Mouse (Mus musculus): ENCODE measurements around the gene Gpr50. TPM values are rescaled to one million over a fixed set of nuclear protein-coding genes. Genes with fewer than 3 reads are reported as not detected.

Gpr50 gene
- 23.0 and 23.7 TPM in 2 replicates for polyA plus RNA-seq (2016; fragmentation: Nextera tagmentation; extraction: Ambion mirVana)

DNA sequence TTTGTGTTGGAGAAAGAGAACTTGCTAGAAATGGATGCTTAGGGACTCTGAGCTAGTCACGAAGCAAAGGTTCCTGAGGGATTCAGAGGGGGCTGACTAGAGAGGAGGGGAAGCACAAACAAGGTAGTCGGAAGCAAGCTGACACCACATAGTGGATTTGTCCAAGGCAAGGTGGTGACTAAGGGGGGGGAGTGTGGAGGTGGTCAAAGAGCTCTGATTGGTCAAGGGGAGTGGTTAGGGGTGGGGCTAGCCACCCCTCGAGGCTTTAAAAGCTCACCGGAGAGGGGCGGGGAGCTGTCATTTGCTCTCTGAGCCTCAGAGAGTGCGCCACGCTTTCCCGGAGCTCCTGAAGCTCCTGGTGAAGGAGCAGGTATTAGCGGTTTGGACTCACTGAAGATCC lies at the start of gene Gpr50:
TSS of gene Gpr50 (plus strand) at position 294 of the 400 bp plus-strand sequence.
- peaks cover 100% of the 10 kb centered on the region for H3K27me3 ChIP-seq (replicated peaks; ENCODE audit: low read depth, poor library complexity, severe bottlenecking)

DNA sequence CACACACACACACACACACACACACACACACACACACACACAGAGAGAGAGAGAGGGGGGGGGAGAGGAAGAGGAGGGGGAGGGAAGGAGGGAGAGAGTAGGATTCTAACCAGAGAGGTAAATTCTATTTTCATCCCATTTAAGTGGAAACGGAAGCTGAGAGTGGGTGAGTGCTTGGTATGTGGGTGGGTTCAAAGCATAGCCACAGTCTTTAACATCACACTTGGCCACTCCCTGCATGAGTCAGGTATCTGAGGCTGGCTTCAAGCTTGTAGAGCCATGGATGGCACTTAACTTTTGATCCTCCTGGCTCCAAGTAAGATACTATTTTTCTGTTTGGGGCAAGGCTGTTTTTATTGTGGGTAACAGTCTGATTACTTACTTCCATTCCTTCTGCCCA lies 41.2 kb upstream of the Gpr50 start:
- 77% methylated on average over 1 of the region's 1 CpGs for WGBS
- Histone ChIP-seq H3K4me3 (no peak overlapping the region), H3K36me3 (replicated peaks) (no peaks in the 10 kb centered on the region), H3K27ac (replicated peaks) (no peak overlapping the region), H3K27me3 (replicated peaks; ENCODE audit: low read depth, poor library complexity, severe bottlenecking) (no peaks in the 10 kb centered on the region), H3K9me3 (no peaks in the 10 kb centered on the region), H3K4me1 (no peaks in the 10 kb centered on the region)
- no peak for DNase-seq (ENCODE audit: low spot score)

More for the DNA sequence above, at the start of gene Gpr50:
- 15% methylated on average over 9 of the region's 9 CpGs for WGBS
- Histone ChIP-seq H3K4me3 (peak within 1 kb of the TSS; percentile 60), H3K9me3 (peaks cover 10% of the 10 kb centered on the region; the same call in 1 of the 2 replicates), H3K4me1 (no peaks in the 10 kb centered on the region), H3K36me3 (replicated peaks) (no peaks in the 10 kb centered on the region), H3K27ac (replicated peaks) (peak within 1 kb of the TSS; percentile 14; the same call in 1 of the 2 replicates)
- peak; percentile 70 for DNase-seq (ENCODE audit: low spot score)

DNA sequence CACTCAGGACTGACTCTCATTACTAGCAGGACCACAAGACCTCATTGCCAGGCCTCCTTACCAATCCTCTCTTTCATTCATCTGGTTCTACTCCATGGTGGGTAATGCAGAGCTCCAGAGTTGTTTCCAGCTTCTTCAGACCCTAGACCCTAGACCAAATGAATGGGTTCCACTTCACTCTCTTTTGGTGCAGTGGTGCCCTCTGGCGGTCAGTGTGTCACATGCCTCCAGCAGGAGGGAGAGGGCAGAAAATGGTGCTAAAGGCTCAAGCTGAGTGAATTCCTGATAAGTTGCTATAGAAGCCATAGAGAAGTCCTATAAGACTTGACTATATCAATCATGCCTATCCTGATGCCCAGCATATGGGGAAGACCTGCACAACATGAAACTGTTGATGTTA lies 39.6 kb upstream of the Gpr50 start:
- no peaks in the 10 kb centered on the region for H3K36me3 ChIP-seq (replicated peaks)
- 9% methylated on average over 1 of the region's 1 CpGs for WGBS
- no peak overlapping the region for H3K4me3 ChIP-seq
- H3K4me1 ChIP-seq, result no peaks in the 10 kb centered on the region
- DNase-seq (ENCODE audit: low spot score), result peak; percentile 49
- no peaks in the 10 kb centered on the region for H3K9me3 ChIP-seq
- H3K27ac ChIP-seq (replicated peaks), result no peak overlapping the region
- H3K27me3 ChIP-seq (replicated peaks; ENCODE audit: low read depth, poor library complexity, severe bottlenecking), result no peaks in the 10 kb centered on the region

DNA sequence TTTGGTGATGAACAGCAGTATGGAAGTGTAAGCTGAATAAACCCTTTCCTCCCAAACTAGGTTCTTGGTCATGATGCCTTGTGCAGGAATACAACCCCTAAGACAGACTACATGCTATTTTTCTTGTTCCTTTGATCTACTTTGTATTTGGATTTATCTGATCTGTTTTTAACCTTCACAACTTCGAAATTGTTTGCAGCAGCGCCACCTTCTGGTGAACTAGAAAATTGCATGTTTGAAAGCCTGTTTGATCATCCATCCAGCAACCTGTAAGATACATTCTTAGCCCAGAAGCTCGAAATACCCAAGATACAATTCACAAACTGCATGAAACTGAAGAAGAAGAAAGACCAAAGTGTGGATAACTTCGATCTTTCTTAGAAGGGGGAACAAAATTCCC lies 35.2 kb upstream of the Gpr50 start:
- no peaks in the 10 kb centered on the region for H3K9me3 ChIP-seq
- H3K27me3 ChIP-seq (replicated peaks; ENCODE audit: low read depth, poor library complexity, severe bottlenecking), result no peaks in the 10 kb centered on the region
- no peak overlapping the region for H3K4me3 ChIP-seq
- peak; percentile 38 for DNase-seq (ENCODE audit: low spot score)
- H3K27ac ChIP-seq (replicated peaks), result no peak overlapping the region
- no peaks in the 10 kb centered on the region for H3K36me3 ChIP-seq (replicated peaks)
- 18% methylated on average over 4 of the region's 4 CpGs for WGBS
- no peaks in the 10 kb centered on the region for H3K4me1 ChIP-seq

DNA sequence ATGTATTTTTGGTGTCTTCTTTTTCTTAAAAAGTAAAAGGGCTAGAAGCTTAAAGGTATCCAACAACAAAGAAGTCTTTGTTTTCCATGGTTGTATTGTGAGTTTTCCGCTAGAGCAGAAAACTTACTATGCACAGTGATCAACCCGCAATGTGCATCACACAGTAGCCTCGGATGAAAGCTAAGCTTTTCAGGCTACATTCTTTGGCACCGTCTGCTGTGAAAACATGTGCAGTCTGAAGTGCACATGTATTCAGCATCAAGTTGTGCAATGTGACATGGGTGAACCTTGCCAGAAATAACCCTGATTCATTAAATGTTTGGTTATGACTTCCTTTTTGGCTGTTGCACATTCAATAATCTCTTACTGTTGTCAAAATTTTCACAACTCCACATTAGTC lies 32.8 kb upstream of the Gpr50 start:
- no peak for DNase-seq (ENCODE audit: low spot score)
- no peaks in the 10 kb centered on the region for H3K36me3 ChIP-seq (replicated peaks)
- H3K9me3 ChIP-seq, result no peaks in the 10 kb centered on the region
- H3K4me1 ChIP-seq, result no peaks in the 10 kb centered on the region
- H3K27ac ChIP-seq (replicated peaks), result no peak overlapping the region
- WGBS, result 74% methylated on average over 4 of the region's 4 CpGs
- no peaks in the 10 kb centered on the region for H3K27me3 ChIP-seq (replicated peaks; ENCODE audit: low read depth, poor library complexity, severe bottlenecking)
- H3K4me3 ChIP-seq, result no peak overlapping the region

DNA sequence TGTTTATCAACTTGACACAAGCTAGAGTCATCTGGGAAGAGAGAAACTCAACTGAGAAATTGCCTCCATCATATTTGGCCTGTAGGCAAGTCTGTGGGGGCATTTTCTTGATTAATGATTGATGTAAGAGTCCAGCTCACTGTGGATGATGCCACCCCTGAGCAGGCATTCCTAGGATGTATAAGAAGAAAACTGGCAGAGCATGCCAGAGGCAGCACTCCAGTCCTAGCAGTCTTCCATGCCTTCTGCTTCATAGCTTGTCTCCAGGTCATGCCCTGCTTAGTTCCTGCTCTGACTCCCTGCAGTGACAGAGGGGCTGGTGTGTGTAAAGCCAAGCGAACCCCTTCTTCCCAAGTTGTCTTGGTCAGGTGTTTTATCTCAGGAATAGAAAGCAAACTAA lies 32.3 kb upstream of the Gpr50 start:
- Histone ChIP-seq H3K36me3 (replicated peaks) (no peaks in the 10 kb centered on the region), H3K27ac (replicated peaks) (no peak overlapping the region), H3K4me3 (no peak overlapping the region), H3K4me1 (no peaks in the 10 kb centered on the region), H3K9me3 (no peaks in the 10 kb centered on the region), H3K27me3 (replicated peaks; ENCODE audit: low read depth, poor library complexity, severe bottlenecking) (no peaks in the 10 kb centered on the region)
- 59% methylated on average over 1 of the region's 1 CpGs for WGBS
- DNase-seq (ENCODE audit: low spot score), result no peak

DNA sequence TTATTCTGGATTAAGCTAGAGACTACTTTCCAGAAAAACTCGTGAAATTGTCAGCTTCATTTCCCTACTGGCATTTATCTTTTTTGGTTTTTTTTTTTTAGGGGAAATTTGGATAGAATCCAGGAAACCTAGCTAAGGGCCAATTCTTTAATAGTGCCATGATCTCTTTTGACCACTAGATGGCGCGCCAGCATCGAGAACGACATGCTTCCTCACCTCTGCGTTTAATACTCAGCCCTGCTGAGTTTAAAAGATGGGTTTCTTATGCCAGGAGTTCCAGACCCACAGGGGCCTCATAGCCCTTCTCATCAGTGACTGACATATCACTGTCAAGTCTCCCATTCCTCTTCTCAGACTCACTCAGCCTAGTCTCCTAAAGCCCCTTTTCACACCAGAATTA lies 15.5 kb upstream of the Gpr50 start:
- under 1% methylated on average over 6 of the region's 6 CpGs for WGBS
- DNase-seq (ENCODE audit: low spot score), result peak; percentile 42
- no peaks in the 10 kb centered on the region for H3K36me3 ChIP-seq (replicated peaks)
- peaks cover 30% of the 10 kb centered on the region; the same call in 1 of the 2 replicates for H3K27me3 ChIP-seq (replicated peaks; ENCODE audit: low read depth, poor library complexity, severe bottlenecking)
- H3K4me1 ChIP-seq, result no peaks in the 10 kb centered on the region
- no peaks in the 10 kb centered on the region for H3K9me3 ChIP-seq
- no peak overlapping the region for H3K27ac ChIP-seq (replicated peaks)
- H3K4me3 ChIP-seq, result no peak overlapping the region

DNA sequence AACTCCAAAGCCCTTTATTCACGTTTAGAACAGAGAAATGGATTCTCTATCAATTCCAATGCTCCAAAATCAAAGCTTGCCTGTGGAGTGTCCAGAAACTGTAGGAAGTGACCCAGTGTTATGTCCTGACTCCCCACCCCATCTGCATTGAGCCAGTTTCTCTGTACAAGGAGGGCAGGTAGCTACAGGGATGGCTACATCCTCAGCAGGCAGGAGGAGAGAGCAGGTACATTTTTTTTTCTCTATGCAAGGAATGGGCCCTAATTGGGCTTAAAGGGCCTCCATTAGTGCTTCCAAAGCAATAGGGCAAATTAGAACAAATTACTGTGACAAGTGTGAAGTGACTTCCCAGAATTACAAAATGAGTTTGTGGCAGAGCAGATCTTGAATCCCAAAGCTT lies 15.0 kb upstream of the Gpr50 start:
- 9% methylated on average over 1 of the region's 1 CpGs for WGBS

DNA sequence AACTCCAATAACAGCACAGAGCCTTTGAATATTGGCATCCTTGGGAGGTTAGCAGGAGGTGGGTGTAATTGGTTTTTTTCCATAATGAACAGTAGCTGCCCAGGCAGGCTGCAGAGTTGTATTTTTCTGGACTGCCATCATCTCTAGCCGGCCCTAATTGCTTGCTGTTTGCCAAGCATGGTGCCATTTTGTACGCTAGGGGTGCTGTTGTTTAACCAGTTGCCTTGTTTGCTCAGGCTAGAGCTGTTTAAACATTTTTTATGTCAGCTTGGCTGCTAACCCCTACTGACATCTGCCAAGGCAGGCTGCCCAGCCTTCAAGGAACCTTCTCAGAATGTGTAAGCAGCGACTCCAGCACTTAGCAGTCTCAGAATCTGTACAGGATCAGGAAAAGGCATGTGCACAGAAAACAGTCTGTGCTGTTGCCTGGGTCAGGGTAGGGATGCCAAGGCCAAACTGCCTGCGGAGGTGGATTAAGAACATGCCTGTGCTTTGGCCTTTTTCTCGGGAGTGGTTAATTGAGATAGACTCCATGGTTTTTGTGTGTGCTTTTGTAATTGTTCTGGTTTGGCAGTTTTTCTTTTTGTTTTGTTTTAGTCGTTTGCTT lies 14.5 kb upstream of the Gpr50 start:
- DNase-seq (ENCODE audit: low spot score), result peak; percentile 52
- no peaks in the 10 kb centered on the region for H3K4me1 ChIP-seq
- no peaks in the 10 kb centered on the region for H3K9me3 ChIP-seq
- peaks cover 30% of the 10 kb centered on the region; the same call in 1 of the 2 replicates for H3K27me3 ChIP-seq (replicated peaks; ENCODE audit: low read depth, poor library complexity, severe bottlenecking)
- 44% methylated on average over 6 of the region's 6 CpGs for WGBS
- no peaks in the 10 kb centered on the region for H3K36me3 ChIP-seq (replicated peaks)
- no peak overlapping the region for H3K4me3 ChIP-seq
- H3K27ac ChIP-seq (replicated peaks), result no peak overlapping the region

More for the DNA sequence above, 15.0 kb upstream of the Gpr50 start:
- Histone ChIP-seq H3K4me1 (no peaks in the 10 kb centered on the region), H3K9me3 (no peaks in the 10 kb centered on the region), H3K27ac (replicated peaks) (no peak overlapping the region), H3K27me3 (replicated peaks; ENCODE audit: low read depth, poor library complexity, severe bottlenecking) (peaks cover 30% of the 10 kb centered on the region; the same call in 1 of the 2 replicates), H3K36me3 (replicated peaks) (no peaks in the 10 kb centered on the region), H3K4me3 (no peak overlapping the region)
- DNase-seq (ENCODE audit: low spot score), result no peak

DNA sequence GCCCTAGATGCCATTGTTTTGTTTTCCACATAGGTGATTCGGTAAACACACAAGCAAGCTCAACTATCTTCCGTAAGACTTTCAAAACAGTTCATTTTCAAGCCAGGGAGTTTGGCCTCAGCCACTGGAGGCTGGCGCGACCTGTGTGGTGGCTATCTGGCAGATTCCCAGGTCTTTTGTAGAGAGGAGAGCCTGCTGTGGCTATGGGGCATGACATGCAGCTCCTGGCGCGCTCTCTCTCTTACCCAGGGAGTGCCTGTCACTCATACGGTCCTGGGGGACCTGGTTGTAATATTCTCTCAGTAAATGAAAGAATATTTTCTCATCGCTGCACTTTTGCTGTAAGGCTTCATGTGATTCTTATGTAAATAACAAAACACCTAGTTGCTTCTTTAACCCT lies 13.5 kb upstream of the Gpr50 start:
- no peaks in the 10 kb centered on the region for H3K36me3 ChIP-seq (replicated peaks)
- H3K27me3 ChIP-seq (replicated peaks; ENCODE audit: low read depth, poor library complexity, severe bottlenecking), result peaks cover 23% of the 10 kb centered on the region; the same call in 1 of the 2 replicates
- H3K4me3 ChIP-seq, result no peak overlapping the region
- no peaks in the 10 kb centered on the region for H3K9me3 ChIP-seq
- DNase-seq (ENCODE audit: low spot score), result no peak
- H3K4me1 ChIP-seq, result no peaks in the 10 kb centered on the region
- WGBS, result 36% methylated on average over 8 of the region's 8 CpGs
- H3K27ac ChIP-seq (replicated peaks), result no peak overlapping the region

DNA sequence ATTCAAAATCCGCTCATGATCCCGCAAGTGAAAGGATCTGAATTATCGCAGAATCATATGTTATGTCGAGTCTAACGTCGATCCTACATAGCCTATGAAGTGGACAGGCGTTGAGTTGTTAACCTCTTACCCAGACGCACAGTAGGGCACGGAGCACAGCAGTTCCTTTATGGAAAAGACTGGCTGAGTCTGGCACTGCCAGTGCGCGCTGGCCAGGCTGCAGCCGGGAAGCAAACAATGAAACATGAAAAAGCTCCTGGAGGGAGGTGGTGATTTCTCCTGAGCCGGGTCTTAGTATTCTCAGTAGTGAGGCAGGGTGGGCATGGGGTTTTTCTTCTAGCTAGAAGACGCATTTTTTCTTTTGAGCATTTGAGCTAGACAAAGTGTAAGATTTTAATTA lies 1.7 kb upstream of the Gpr50 start:
- H3K36me3 ChIP-seq (replicated peaks), result no peaks in the 10 kb centered on the region
- H3K4me1 ChIP-seq, result no peaks in the 10 kb centered on the region
- H3K27ac ChIP-seq (replicated peaks), result no peak overlapping the region
- DNase-seq (ENCODE audit: low spot score), result no peak
- H3K27me3 ChIP-seq (replicated peaks; ENCODE audit: low read depth, poor library complexity, severe bottlenecking), result peaks cover 98% of the 10 kb centered on the region
- H3K9me3 ChIP-seq, result peaks cover 10% of the 10 kb centered on the region; the same call in 1 of the 2 replicates
- 21% methylated on average over 14 of the region's 14 CpGs for WGBS
- peak overlapping the region; percentile 28; the same call in 1 of the 2 replicates for H3K4me3 ChIP-seq

DNA sequence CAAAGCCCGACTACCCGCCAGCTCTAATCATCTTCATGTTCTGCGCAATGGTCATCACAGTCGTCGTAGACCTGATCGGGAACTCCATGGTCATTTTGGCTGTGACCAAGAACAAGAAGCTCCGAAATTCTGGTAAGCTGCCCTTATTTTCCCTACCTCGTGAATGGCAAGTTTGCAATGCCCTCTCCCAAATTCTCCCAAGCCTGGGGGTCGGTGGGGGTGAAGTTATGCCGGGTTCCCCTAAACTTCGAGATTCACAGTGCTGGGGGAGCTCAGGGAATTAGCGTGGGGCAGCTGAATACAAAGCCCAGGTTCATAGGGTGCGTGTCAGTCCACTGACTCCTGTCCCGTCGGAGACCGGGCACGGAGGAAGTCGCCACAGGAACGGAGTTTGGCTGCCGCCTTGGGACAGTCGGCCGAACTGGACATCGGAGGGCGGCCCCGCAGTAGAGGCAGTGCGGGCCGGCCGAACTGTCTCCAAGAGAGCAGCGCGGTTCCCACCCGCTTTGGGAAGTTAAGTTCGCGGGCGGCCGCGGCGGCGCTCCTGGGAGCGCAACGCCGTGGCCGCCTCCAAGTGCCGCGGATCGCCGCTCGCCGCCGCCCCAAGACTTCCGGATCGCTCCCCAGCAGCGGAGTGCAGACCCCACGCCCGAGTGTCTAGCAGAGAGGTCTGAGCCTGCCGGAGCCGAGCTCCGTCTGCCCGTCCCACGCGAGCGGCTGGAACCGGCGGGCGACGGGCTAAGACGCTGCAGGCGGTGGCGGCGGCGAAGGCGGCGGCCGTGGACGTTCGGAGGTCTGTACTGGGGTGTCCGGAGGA lies 612 bp downstream of the Gpr50 start:
- whole genome bisulfite sequencing, result 20% methylated on average over 76 of the region's 76 CpGs
- H3K27me3 ChIP-seq (replicated peaks; ENCODE audit: low read depth, poor library complexity, severe bottlenecking), result peaks cover 100% of the 10 kb centered on the region
- DNase-seq (ENCODE audit: low spot score), result peak; percentile 49

DNA sequence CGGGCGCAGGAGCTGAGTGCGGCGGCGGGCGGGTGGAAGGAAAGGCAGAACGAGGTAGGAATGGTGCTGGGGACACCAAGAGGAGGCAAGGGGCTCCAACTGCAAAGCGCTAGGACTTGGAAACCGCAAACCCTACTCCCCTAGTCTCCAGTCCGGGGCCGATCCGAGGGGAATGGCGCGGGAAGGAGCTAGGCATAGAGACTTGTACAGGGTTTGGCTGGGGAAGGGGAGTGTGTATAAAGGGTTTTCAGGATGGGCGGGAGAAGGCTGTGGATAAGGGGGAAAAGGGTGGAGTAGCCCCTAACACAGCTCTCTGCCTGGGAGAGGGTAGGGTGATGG lies 1.2 kb downstream of the Gpr50 start:
- Histone ChIP-seq H3K36me3 (replicated peaks) (no peaks in the 10 kb centered on the region), H3K4me1 (no peaks in the 10 kb centered on the region), H3K4me3 (peak overlapping the region; percentile 60), H3K9me3 (peaks cover 10% of the 10 kb centered on the region; the same call in 1 of the 2 replicates), H3K27ac (replicated peaks) (peak overlapping the region; percentile 14; the same call in 1 of the 2 replicates), H3K27me3 (replicated peaks; ENCODE audit: low read depth, poor library complexity, severe bottlenecking) (peaks cover 100% of the 10 kb centered on the region)
- WGBS, result 10% methylated on average over 15 of the region's 15 CpGs
- DNase-seq (ENCODE audit: low spot score), result peak; percentile 48

More for the DNA sequence above, 612 bp downstream of the Gpr50 start:
- peak overlapping the region; percentile 14; the same call in 1 of the 2 replicates for H3K27ac ChIP-seq (replicated peaks)
- H3K36me3 ChIP-seq (replicated peaks), result no peaks in the 10 kb centered on the region
- H3K9me3 ChIP-seq, result peaks cover 10% of the 10 kb centered on the region; the same call in 1 of the 2 replicates
- peak overlapping the region; percentile 60 for H3K4me3 ChIP-seq
- no peaks in the 10 kb centered on the region for H3K4me1 ChIP-seq
